Comparison of ENCODE assay signal across 23 mouse cellular contexts in the genomic region with DNA sequence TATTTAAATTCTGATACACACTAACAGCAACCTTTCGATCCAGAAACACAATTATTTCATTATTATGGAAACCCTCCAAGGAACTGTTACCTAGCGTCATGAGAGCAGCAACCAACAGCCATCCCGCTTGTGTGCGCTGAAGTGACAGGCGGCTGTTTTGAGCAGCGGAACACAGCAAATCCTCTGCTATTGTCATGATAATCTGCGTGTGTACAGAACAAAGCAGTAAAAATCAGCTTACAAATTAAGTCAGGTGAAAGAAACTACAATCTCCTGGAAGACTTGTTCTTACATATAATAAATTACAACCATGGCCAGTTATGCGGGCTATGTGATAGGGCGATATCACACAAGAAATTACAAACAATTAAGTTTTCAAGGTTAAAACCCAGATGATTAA. TPM values are rescaled to one million over a fixed set of nuclear protein-coding genes. Genes with fewer than 3 reads are reported as not detected.
DNase-seq lines count a peak whose midpoint lies in the region; ATAC-seq lines count a peak whose summit lies in the region.
"Had no signal": no experiment of that assay in that cellular context is flagged by ENCODE, and none has a peak within 500 bp of the region (broad histone marks: within the 10 kb centered on the region; RNA-seq: fewer than 3 reads in every experiment).

No protein-coding gene starts in this region.

- peaks cover 4% of the 10 kb centered on the region; the same call in 1 of the 2 replicates for H3K36me3 ChIP-seq in hindbrain, embryonic 11.5 days (ENCODE audit: control insufficient read depth, insufficient read depth, low read length)
- H3K36me3 ChIP-seq in hindbrain, embryonic 16.5 days (ENCODE audit: control insufficient read depth, insufficient read depth, low read length), result peaks cover 16% of the 10 kb centered on the region

- H3K9me3 ChIP-seq in hindbrain, embryonic 11.5 days (ENCODE audit: control insufficient read depth, low read length), result no peaks in the 10 kb centered on the region
- H3K9me3 ChIP-seq in hindbrain, embryonic 16.5 days (ENCODE audit: control insufficient read depth, low read length), result no peaks in the 10 kb centered on the region
- H3K9me3 ChIP-seq: forebrain, embryonic 12.5 days; heart, embryonic 10.5 days; hindbrain, embryonic 12.5 days; hindbrain, embryonic 15.5 days; intestine, embryonic 15.5 days had no signal

- ATAC-seq in hindbrain, embryonic 11.5 days (ENCODE audit: low FRiP score), result no peak
- ATAC-seq in hindbrain, embryonic 16.5 days, result no peak
- ATAC-seq: CD4-positive, CD25-positive, alpha-beta regulatory T cell, adult 4 months; intestine, embryonic 15.5 days had no signal

- no peak overlapping the region for H3K9ac ChIP-seq in hindbrain, embryonic 11.5 days (ENCODE audit: low read depth, low read length)
- H3K9ac ChIP-seq in hindbrain, embryonic 16.5 days (ENCODE audit: low read depth, low read length), result no peak overlapping the region
- H3K9ac ChIP-seq: heart, embryonic 13.5 days; hindbrain, embryonic 12.5 days; hindbrain, embryonic 15.5 days; intestine, embryonic 15.5 days had no signal

- 52% methylated on average over 9 of the region's 9 CpGs for WGBS in hindbrain, embryonic 11.5 days
- 44% methylated on average over 9 of the region's 9 CpGs for WGBS in hindbrain, embryonic 16.5 days

- no peaks in the 10 kb centered on the region for H3K4me1 ChIP-seq in hindbrain, embryonic 11.5 days (replicated peaks; ENCODE audit: control insufficient read depth, insufficient read depth, low read length)
- no peaks in the 10 kb centered on the region for H3K4me1 ChIP-seq in hindbrain, embryonic 16.5 days (ENCODE audit: control insufficient read depth, insufficient read depth, low read depth, low read length)
- H3K4me1 ChIP-seq: heart, embryonic 10.5 days; heart, embryonic 13.5 days; hindbrain, embryonic 12.5 days; hindbrain, embryonic 15.5 days; intestine, embryonic 15.5 days had no signal

- no peak overlapping the region for H3K4me2 ChIP-seq in hindbrain, embryonic 11.5 days (replicated peaks; ENCODE audit: low read depth, low read length)
- H3K4me2 ChIP-seq in hindbrain, embryonic 16.5 days (ENCODE audit: low read length), result no peak overlapping the region
- H3K4me2 ChIP-seq: forebrain, embryonic 12.5 days; heart, embryonic 13.5 days; hindbrain, embryonic 12.5 days; hindbrain, embryonic 15.5 days; intestine, embryonic 15.5 days had no signal

- no peak overlapping the region for H3K27ac ChIP-seq in hindbrain, embryonic 11.5 days (ENCODE audit: low read depth, low read length)
- no peak overlapping the region for H3K27ac ChIP-seq in hindbrain, embryonic 16.5 days (ENCODE audit: low read depth, low read length)
- H3K27ac ChIP-seq: forebrain, embryonic 12.5 days; heart, adult 2 months; heart, embryonic 10.5 days; heart, embryonic 13.5 days; hindbrain, embryonic 12.5 days; hindbrain, embryonic 15.5 days; intestine, embryonic 15.5 days had no signal

- peak; percentile 11 for DNase-seq in hindbrain, embryonic 11.5 days (ENCODE audit: low spot score)
- DNase-seq in ES-CJ7 (ENCODE audit: low read depth, low spot score), result peak; percentile 30
- peak; percentile 72 for DNase-seq in R1 (ENCODE audit: low read depth, low spot score)
- DNase-seq in gastrocnemius, postnatal 25 days, result no peak
- no peak for DNase-seq in urinary bladder, adult 2 months (ENCODE audit: low spot score)
- DNase-seq: adrenal gland, adult 8-10 months; adrenal gland, postnatal 25 days; cerebellum, adult 18-20 months; cerebellum, adult 9-10 months; cerebellum, postnatal 14 days; gastrocnemius, postnatal 36 days; heart, adult 2 months; heart, postnatal 14 days; heart, postnatal 4 days; kidney, adult 11 months had no signal

- no peaks in the 10 kb centered on the region for H3K27me3 ChIP-seq in hindbrain, embryonic 11.5 days (ENCODE audit: control insufficient read depth, insufficient read depth, low read length)
- no peaks in the 10 kb centered on the region for H3K27me3 ChIP-seq in hindbrain, embryonic 16.5 days (replicated peaks; ENCODE audit: control insufficient read depth, insufficient read depth, low read length)
- H3K27me3 ChIP-seq: forebrain, embryonic 12.5 days; heart, embryonic 13.5 days; hindbrain, embryonic 12.5 days; hindbrain, embryonic 15.5 days; intestine, embryonic 15.5 days had no signal

- no peak overlapping the region for H3K4me3 ChIP-seq in hindbrain, embryonic 11.5 days (ENCODE audit: low read depth, low read length)
- H3K4me3 ChIP-seq in hindbrain, embryonic 16.5 days (ENCODE audit: low read length), result no peak overlapping the region
- H3K4me3 ChIP-seq: forebrain, embryonic 12.5 days; heart, adult 2 months; heart, embryonic 10.5 days; heart, embryonic 13.5 days; hindbrain, embryonic 12.5 days; hindbrain, embryonic 15.5 days; intestine, embryonic 15.5 days had no signal

RNA-seq across cellular contexts. Expression of gene Heatr5a, which starts 25.8 kb away (rescaled TPM):
- polyA plus RNA-seq in hindbrain, embryonic 11.5 days (2014; fragmentation: Nextera tagmentation; extraction: Ambion mirVana), result 8.4 and 8.8 TPM in 2 replicates
- 5.0 and 5.9 TPM in 2 replicates for polyA plus RNA-seq in hindbrain, embryonic 16.5 days (2015; fragmentation: Nextera tagmentation; extraction: Ambion mirVana)
- total RNA-seq in gastrocnemius, postnatal 25 days (2021), result 10 to 100 TPM; 14.8 to 19.5 TPM
- polyA plus RNA-seq in urinary bladder, adult 2 months (2012; rRNA removed), result 17.1 and 19.4 TPM in 2 replicates

Comparison
In these comparisons a context has a peak if more than half of its experiments do, and no peak if none do; other contexts are left out.
1. DNase-seq: peak in hindbrain, embryonic 11.5 days (single experiment), ES-CJ7 (single experiment) and R1 (single experiment); none in gastrocnemius, postnatal 25 days (single experiment) and urinary bladder, adult 2 months (single experiment).